Comparison of ENCODE assay signal across 7 mouse cellular contexts in genomic region chr14:105803281-105803680, GRCm38 (mm10).
A peak's percentile ranks its signal among the peaks of the same experiment; 100 is the strongest.
DNase-seq lines count a peak whose midpoint lies in the region; ATAC-seq and TF ChIP-seq lines count a peak whose summit lies in the region.

No protein-coding gene starts in this region.

- TF ChIP-seq CTCF in lung, embryonic 14.5 days (IDR thresholded peaks at IDR 0.05; ENCODE audit: low read depth): no peak

- WGBS in lung, embryonic 14.5 days: 28% methylated on average over 7 of the region's 7 CpGs
- WGBS in hindbrain, embryonic 12.5 days: 43% methylated on average over 7 of the region's 7 CpGs
- 37% methylated on average over 7 of the region's 7 CpGs for WGBS in kidney, embryonic 14.5 days
- WGBS in neural tube, embryonic 13.5 days: 36% methylated on average over 7 of the region's 7 CpGs

- peak overlapping the region; percentile 87 for H3K27ac ChIP-seq in lung, embryonic 14.5 days (ENCODE audit: low read depth)
- H3K27ac ChIP-seq in hindbrain, embryonic 12.5 days: no peak overlapping the region
- peak overlapping the region; percentile 83 for H3K27ac ChIP-seq in kidney, embryonic 14.5 days (ENCODE audit: low read depth, low read length)
- H3K27ac ChIP-seq in neural tube, embryonic 13.5 days (replicated peaks): no peak overlapping the region

- H3K4me3 ChIP-seq in lung, embryonic 14.5 days (ENCODE audit: low read depth, low read length): no peak overlapping the region
- no peak overlapping the region for H3K4me3 ChIP-seq in hindbrain, embryonic 12.5 days
- peak overlapping the region; percentile 17; the same call in 1 of the 2 replicates for H3K4me3 ChIP-seq in kidney, embryonic 14.5 days (ENCODE audit: low read length)
- H3K4me3 ChIP-seq in neural tube, embryonic 13.5 days: peak overlapping the region; percentile 13; the same call in 1 of the 2 replicates

- peak; percentile 61 for DNase-seq in lung, embryonic 14.5 days
- no peak for DNase-seq in lung, postnatal 10 days
- DNase-seq in spleen, postnatal 4 days (ENCODE audit: low spot score in 2 of 2): no peak
- no peak for DNase-seq in adrenal gland, postnatal 25 days

- ATAC-seq in lung, embryonic 14.5 days (ENCODE audit: insufficient read depth): no peak
- no peak for ATAC-seq in hindbrain, embryonic 12.5 days (ENCODE audit: low FRiP score)
- ATAC-seq in kidney, embryonic 14.5 days (ENCODE audit: low FRiP score, low TSS enrichment): peak; percentile 56; the same call in 1 of the 2 replicates
- no peak for ATAC-seq in neural tube, embryonic 13.5 days (ENCODE audit: low read depth)

- H3K36me3 ChIP-seq in lung, embryonic 14.5 days (ENCODE audit: insufficient read depth): no peaks in the 10 kb centered on the region
- no peaks in the 10 kb centered on the region for H3K36me3 ChIP-seq in hindbrain, embryonic 12.5 days
- H3K36me3 ChIP-seq in kidney, embryonic 14.5 days (ENCODE audit: control insufficient read depth, insufficient read depth, low read length): no peaks in the 10 kb centered on the region
- no peaks in the 10 kb centered on the region for H3K36me3 ChIP-seq in neural tube, embryonic 13.5 days

- no peaks in the 10 kb centered on the region for H3K27me3 ChIP-seq in lung, embryonic 14.5 days (ENCODE audit: insufficient read depth, low read length)
- 0 out of 2 replicates have a peak, but pooled peaks cover 2% of the 10 kb centered on the region for H3K27me3 ChIP-seq in hindbrain, embryonic 12.5 days
- H3K27me3 ChIP-seq in kidney, embryonic 14.5 days (ENCODE audit: control insufficient read depth, insufficient read depth, low read length): no peaks in the 10 kb centered on the region
- H3K27me3 ChIP-seq in neural tube, embryonic 13.5 days: no peaks in the 10 kb centered on the region; the same call in 1 of the 2 replicates

- peaks cover 9% of the 10 kb centered on the region for H3K4me1 ChIP-seq in lung, embryonic 14.5 days (ENCODE audit: insufficient read depth)
- peaks cover 11% of the 10 kb centered on the region for H3K4me1 ChIP-seq in hindbrain, embryonic 12.5 days
- H3K4me1 ChIP-seq in kidney, embryonic 14.5 days (ENCODE audit: control insufficient read depth, insufficient read depth, low read length): peaks cover 8% of the 10 kb centered on the region; the same call in 1 of the 2 replicates
- peaks cover 8% of the 10 kb centered on the region for H3K4me1 ChIP-seq in neural tube, embryonic 13.5 days (replicated peaks)

- no peak overlapping the region for H3K9ac ChIP-seq in lung, embryonic 14.5 days
- H3K9ac ChIP-seq in hindbrain, embryonic 12.5 days: no peak overlapping the region
- H3K9ac ChIP-seq in kidney, embryonic 14.5 days (ENCODE audit: low read depth, low read length): 0 out of 2 replicates have a peak overlapping the region, but pooled peaks have one; percentile 31
- H3K9ac ChIP-seq in neural tube, embryonic 13.5 days: no peak overlapping the region

- no peaks in the 10 kb centered on the region for H3K9me3 ChIP-seq in lung, embryonic 14.5 days (ENCODE audit: low read depth, low read length)
- H3K9me3 ChIP-seq in hindbrain, embryonic 12.5 days (replicated peaks): no peaks in the 10 kb centered on the region
- no peaks in the 10 kb centered on the region for H3K9me3 ChIP-seq in kidney, embryonic 14.5 days (ENCODE audit: control insufficient read depth, low read length)
- no peaks in the 10 kb centered on the region for H3K9me3 ChIP-seq in neural tube, embryonic 13.5 days

- H3K4me2 ChIP-seq in lung, embryonic 14.5 days: peak overlapping the region; percentile 51
- H3K4me2 ChIP-seq in hindbrain, embryonic 12.5 days (replicated peaks): peak overlapping the region; percentile 39
- H3K4me2 ChIP-seq in kidney, embryonic 14.5 days (replicated peaks; ENCODE audit: low read depth, low read length): peak overlapping the region; percentile 40
- peak overlapping the region; percentile 42 for H3K4me2 ChIP-seq in neural tube, embryonic 13.5 days

Comparison
In these comparisons a context has a peak if more than half of its experiments do, and no peak if none do; other contexts are left out.
1. H3K27ac ChIP-seq: peak in lung, embryonic 14.5 days (single experiment) and kidney, embryonic 14.5 days (single experiment); none in hindbrain, embryonic 12.5 days (single experiment) and neural tube, embryonic 13.5 days (single experiment).
2. H3K4me3 ChIP-seq: peak in kidney, embryonic 14.5 days (single experiment) and neural tube, embryonic 13.5 days (single experiment); none in lung, embryonic 14.5 days (single experiment) and hindbrain, embryonic 12.5 days (single experiment).
3. Peak in every context shown above with its lines, with median percentiles within 50 percentile points of each other: H3K4me2 ChIP-seq.